Mouse (Mus musculus) embryonic stem cell, embryonic (primary cell): ENCODE measurements around the gene Gm17783.
"Not testable (repeated sequence)": the region's sequence is repeated elsewhere in the genome, so short reads cannot be mapped to it uniquely, and the experiment has no call there.

Experiments used
- CTCF ChIA-PET, 4 experiments: fragments of 300-600 bp in 2 of 4; fragments of 350-600 bp in 2 of 4; sonication (Branson Sonifier 250); formaldehyde crosslinking; loops; one replicate each; lab custom pipeline; 2022; ENCODE audit warnings: inconsistent platforms in 2 of 4; lab: Charles Lee
- POLR2A ChIA-PET, 4 experiments: fragments of 300-600 bp in 2 of 4; fragments of 350-600 bp in 2 of 4; sonication (Branson Sonifier 250); formaldehyde crosslinking; loops; one replicate each; lab custom pipeline; 2022; ENCODE audit warnings: antibody characterized with exemption in 4 of 4, inconsistent platforms in 1 of 4; lab: Charles Lee

Gm17783 gene

GRCm38 (mm10) chr16:45531950-45532349 is at the start of gene Gm17783:
Gm17783 (minus strand) TSS chr16:45532050.
- ChIA-PET POLR2A (interaction anchor here in 1 of 4 experiments (0.7 kb wide), 1 partner anchor 363 kb away, joined by 3 read pairs; no protein-coding TSS in a partner anchor), CTCF (no interaction called here)

- POLR2A ChIA-PET, result interaction anchor here in 2 of 4 experiments (0.6 to 1.2 kb wide), 2 partner anchors 97 to 1726 kb away, joined by 3 to 4 read pairs; no protein-coding TSS in a partner anchor
- CTCF ChIA-PET, result interaction anchor here (0.5 to 1.4 kb wide), 11 partner anchors 30 to 448 kb away, joined by 3 to 18 read pairs (median 3); no protein-coding TSS in a partner anchor
These were observed 48.0 kb upstream of the Gm17783 start for GRCm38 (mm10) chr16:45579883-45580282.

- CTCF ChIA-PET, result no interaction called here
- POLR2A ChIA-PET, result no interaction called here
These were observed 40.5 kb upstream of the Gm17783 start for GRCm38 (mm10) chr16:45572307-45572706.

GRCm38 (mm10) chr16:45561747-45562146 is 29.9 kb upstream of the Gm17783 start:
- POLR2A ChIA-PET, result no interaction called here

GRCm38 (mm10) chr16:45551579-45551978 is 19.7 kb upstream of the Gm17783 start:
- ChIA-PET CTCF (no interaction called here), POLR2A (no interaction called here)

More at GRCm38 (mm10) chr16:45561747-45562146, 29.9 kb upstream of the Gm17783 start:
- CTCF ChIA-PET, result no interaction called here

- CTCF ChIA-PET, result no interaction called here
- POLR2A ChIA-PET, result interaction anchor here in 2 of 4 experiments (0.6 kb wide), 2 partner anchors 23 to 42 kb away, joined by 3 to 5 read pairs; no protein-coding TSS in a partner anchor
These were observed 16.1 kb upstream of the Gm17783 start for GRCm38 (mm10) chr16:45547982-45548381.

- ChIA-PET POLR2A (no interaction called here), CTCF (no interaction called here)
These were observed 12.5 kb upstream of the Gm17783 start for GRCm38 (mm10) chr16:45544341-45544740.

GRCm38 (mm10) chr16:45542108-45542507 is 10.3 kb upstream of the Gm17783 start:
- ChIA-PET CTCF (no interaction called here), POLR2A (no interaction called here)

GRCm38 (mm10) chr16:45538342-45538741 is 6.5 kb upstream of the Gm17783 start:
- CTCF ChIA-PET, POLR2A ChIA-PET: not testable (repeated sequence)

- ChIA-PET POLR2A (no interaction called here), CTCF (no interaction called here)
These were observed 3.2 kb upstream of the Gm17783 start, which contains the start of gene Slc9c1 for GRCm38 (mm10) chr16:45535009-45535408. Slc9c1 (plus strand) TSS chr16:45535309.

GRCm38 (mm10) chr16:45525551-45525950 is 6.3 kb downstream of the Gm17783 start:
- ChIA-PET POLR2A (no interaction called here), CTCF (no interaction called here)

- POLR2A ChIA-PET, result no interaction called here
- CTCF ChIA-PET, result no interaction called here
These were observed 36.5 kb downstream of the Gm17783 start for GRCm38 (mm10) chr16:45495326-45495725.

- POLR2A ChIA-PET, result no interaction called here
- CTCF ChIA-PET, result no interaction called here
These were observed 38.9 kb downstream of the Gm17783 start, which contains the start of gene Gm609 for GRCm38 (mm10) chr16:45492927-45493326. Gm609 (minus strand) TSS chr16:45492969.

GRCm38 (mm10) chr16:45476991-45477390 is 54.9 kb downstream of the Gm17783 start:
- CTCF ChIA-PET, result no interaction called here
- POLR2A ChIA-PET, result no interaction called here

GRCm38 (mm10) chr16:45471836-45472235 is 60.0 kb downstream of the Gm17783 start:
- POLR2A ChIA-PET, CTCF ChIA-PET: not testable (repeated sequence)
